Mouse (Mus musculus): Measurements from ENCODE around the gene Gm5089. TPM values are rescaled to one million over a fixed set of nuclear protein-coding genes. Genes with fewer than 3 reads are reported as not detected.
"Not testable (repeated sequence)": the region's sequence is repeated elsewhere in the genome, so short reads cannot be mapped to it uniquely, and the experiment has no call there.

Gm5089 gene
- polyA plus RNA-seq, 1 experiment from 2014 or later = not detected

DNA sequence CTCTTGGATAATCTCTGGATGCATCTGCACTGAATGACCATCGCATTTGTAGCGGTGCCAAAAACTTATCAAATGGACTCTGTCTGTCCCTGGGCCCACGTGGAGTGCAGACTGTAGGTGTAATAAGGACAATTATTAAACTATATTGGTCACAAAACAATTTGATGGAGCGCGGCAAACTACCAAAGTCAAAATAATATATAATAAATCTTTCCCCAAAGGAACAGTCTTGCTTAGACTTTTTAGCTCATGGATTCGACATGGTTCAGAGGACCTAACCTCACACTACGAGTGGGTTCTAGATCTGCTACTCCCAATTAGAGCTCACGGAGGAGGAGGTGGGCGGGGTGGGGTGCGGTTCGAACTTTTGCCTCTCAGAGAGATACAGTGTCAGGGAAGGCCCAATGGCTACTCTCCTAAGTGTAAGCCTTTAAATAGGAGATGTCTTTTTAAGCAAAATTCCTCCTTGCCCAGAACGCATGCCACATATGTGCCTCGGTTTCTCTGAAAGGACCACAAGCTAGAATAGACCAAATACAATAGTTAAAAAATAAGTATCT is 15.1 kb upstream of the Gm5089 start:
- no peak overlapping the region for H3K9ac ChIP-seq (ENCODE audit: low read depth, low read length)
- H3K9me3 ChIP-seq (ENCODE audit: control insufficient read depth, low read length) = no peaks in the 10 kb centered on the region
- WGBS = 18% methylated on average over 13 of the region's 13 CpGs
- no peak overlapping the region for H3K27ac ChIP-seq (ENCODE audit: low read depth, low read length)
- no peaks in the 10 kb centered on the region for H3K36me3 ChIP-seq (ENCODE audit: control insufficient read depth, insufficient read depth, low read length)
- H3K4me2 ChIP-seq (replicated peaks; ENCODE audit: low read depth, low read length) = no peak overlapping the region
- H3K4me3 ChIP-seq (ENCODE audit: low read length) = peak overlapping the region; percentile 36; the same call in 1 of the 2 replicates
- H3K4me1 ChIP-seq (ENCODE audit: control insufficient read depth, insufficient read depth, low read length) = peaks cover 7% of the 10 kb centered on the region
- H3K27me3 ChIP-seq (ENCODE audit: control insufficient read depth, insufficient read depth, low read length) = peaks cover 98% of the 10 kb centered on the region
- no peak for ATAC-seq (ENCODE audit: low FRiP score, low TSS enrichment)

- WGBS = under 1% methylated on average over 58 of the region's 62 CpGs
- Histone ChIP-seq H3K27me3 (ENCODE audit: control insufficient read depth, insufficient read depth, low read length) (peaks cover 94% of the 10 kb centered on the region), H3K9ac (ENCODE audit: low read depth, low read length) (no peak within 1 kb of the TSS), H3K36me3 (ENCODE audit: control insufficient read depth, insufficient read depth, low read length) (no peaks in the 10 kb centered on the region), H3K4me1 (ENCODE audit: control insufficient read depth, insufficient read depth, low read length) (peaks cover 7% of the 10 kb centered on the region), H3K9me3 (ENCODE audit: control insufficient read depth, low read length) (no peaks in the 10 kb centered on the region), H3K4me2 (replicated peaks; ENCODE audit: low read depth, low read length) (peak within 1 kb of the TSS; percentile 91), H3K4me3 (ENCODE audit: low read length) (peak within 1 kb of the TSS; percentile 36), H3K27ac (ENCODE audit: low read depth, low read length) (no peak within 1 kb of the TSS)
- peak; percentile 47 for ATAC-seq (ENCODE audit: low FRiP score, low TSS enrichment)
Observed at GRCm38 (mm10) chr14:122464763-122465741, 14.1 kb upstream of the Gm5089 start, which contains the start of gene Zic5. Zic5 (minus strand) TSS chr14:122465677.

- H3K4me2 ChIP-seq (replicated peaks; ENCODE audit: low read depth, low read length) = peak overlapping the region; percentile 91
- no peaks in the 10 kb centered on the region for H3K9me3 ChIP-seq (ENCODE audit: control insufficient read depth, low read length)
- H3K4me3 ChIP-seq (ENCODE audit: low read length) = peak overlapping the region; percentile 36
- no peak overlapping the region for H3K9ac ChIP-seq (ENCODE audit: low read depth, low read length)
- H3K27me3 ChIP-seq (ENCODE audit: control insufficient read depth, insufficient read depth, low read length) = peaks cover 92% of the 10 kb centered on the region
- WGBS = 1% methylated on average over 55 of the region's 62 CpGs
- peaks cover 7% of the 10 kb centered on the region for H3K4me1 ChIP-seq (ENCODE audit: control insufficient read depth, insufficient read depth, low read length)
- H3K36me3 ChIP-seq (ENCODE audit: control insufficient read depth, insufficient read depth, low read length) = no peaks in the 10 kb centered on the region
- H3K27ac ChIP-seq (ENCODE audit: low read depth, low read length) = no peak overlapping the region
- ATAC-seq (ENCODE audit: low FRiP score, low TSS enrichment) = peak; percentile 58
Observed at GRCm38 (mm10) chr14:122464351-122464762, 13.4 kb upstream of the Gm5089 start.

GRCm38 (mm10) chr14:122463734-122464341 is 12.9 kb upstream of the Gm5089 start:
- under 1% methylated on average over 32 of the region's 58 CpGs for WGBS
- H3K27ac ChIP-seq (ENCODE audit: low read depth, low read length) = not testable (repeated sequence)
- peak; percentile 61 for ATAC-seq (ENCODE audit: low FRiP score, low TSS enrichment)

GRCm38 (mm10) chr14:122463080-122463691 is 12.3 kb upstream of the Gm5089 start:
- WGBS = 2% methylated on average over 40 of the region's 40 CpGs
- peaks cover 7% of the 10 kb centered on the region for H3K4me1 ChIP-seq (ENCODE audit: control insufficient read depth, insufficient read depth, low read length)
- H3K9me3 ChIP-seq (ENCODE audit: control insufficient read depth, low read length) = no peaks in the 10 kb centered on the region
- ATAC-seq (ENCODE audit: low FRiP score, low TSS enrichment) = no peak; the same call in 1 of the 2 replicates
- H3K36me3 ChIP-seq (ENCODE audit: control insufficient read depth, insufficient read depth, low read length) = no peaks in the 10 kb centered on the region
- H3K4me3 ChIP-seq (ENCODE audit: low read length) = peak overlapping the region; percentile 36
- H3K9ac ChIP-seq (ENCODE audit: low read depth, low read length) = no peak overlapping the region
- peaks cover 83% of the 10 kb centered on the region for H3K27me3 ChIP-seq (ENCODE audit: control insufficient read depth, insufficient read depth, low read length)
- H3K27ac ChIP-seq (ENCODE audit: low read depth, low read length) = no peak overlapping the region
- peak overlapping the region; percentile 91 for H3K4me2 ChIP-seq (replicated peaks; ENCODE audit: low read depth, low read length)

More at GRCm38 (mm10) chr14:122463734-122464341, 12.9 kb upstream of the Gm5089 start:
- H3K4me1 ChIP-seq (ENCODE audit: control insufficient read depth, insufficient read depth, low read length); H3K9ac ChIP-seq (ENCODE audit: low read depth, low read length); H3K36me3 ChIP-seq (ENCODE audit: control insufficient read depth, insufficient read depth, low read length); H3K9me3 ChIP-seq (ENCODE audit: control insufficient read depth, low read length): not testable (repeated sequence)
- Histone ChIP-seq H3K4me2 (replicated peaks; ENCODE audit: low read depth, low read length) (peak overlapping the region; percentile 91), H3K27me3 (ENCODE audit: control insufficient read depth, insufficient read depth, low read length) (peaks cover 88% of the 10 kb centered on the region), H3K4me3 (ENCODE audit: low read length) (peak overlapping the region; percentile 36)

GRCm38 (mm10) chr14:122462689-122463079 is 11.8 kb upstream of the Gm5089 start:
- Histone ChIP-seq H3K9me3 (ENCODE audit: control insufficient read depth, low read length) (no peaks in the 10 kb centered on the region), H3K4me3 (ENCODE audit: low read length) (no peak overlapping the region), H3K27ac (ENCODE audit: low read depth, low read length) (no peak overlapping the region), H3K4me2 (replicated peaks; ENCODE audit: low read depth, low read length) (no peak overlapping the region), H3K4me1 (ENCODE audit: control insufficient read depth, insufficient read depth, low read length) (peaks cover 7% of the 10 kb centered on the region), H3K9ac (ENCODE audit: low read depth, low read length) (no peak overlapping the region), H3K27me3 (ENCODE audit: control insufficient read depth, insufficient read depth, low read length) (peaks cover 78% of the 10 kb centered on the region), H3K36me3 (ENCODE audit: control insufficient read depth, insufficient read depth, low read length) (no peaks in the 10 kb centered on the region)
- WGBS = 10% methylated on average over 17 of the region's 17 CpGs
- ATAC-seq (ENCODE audit: low FRiP score, low TSS enrichment) = no peak

DNA sequence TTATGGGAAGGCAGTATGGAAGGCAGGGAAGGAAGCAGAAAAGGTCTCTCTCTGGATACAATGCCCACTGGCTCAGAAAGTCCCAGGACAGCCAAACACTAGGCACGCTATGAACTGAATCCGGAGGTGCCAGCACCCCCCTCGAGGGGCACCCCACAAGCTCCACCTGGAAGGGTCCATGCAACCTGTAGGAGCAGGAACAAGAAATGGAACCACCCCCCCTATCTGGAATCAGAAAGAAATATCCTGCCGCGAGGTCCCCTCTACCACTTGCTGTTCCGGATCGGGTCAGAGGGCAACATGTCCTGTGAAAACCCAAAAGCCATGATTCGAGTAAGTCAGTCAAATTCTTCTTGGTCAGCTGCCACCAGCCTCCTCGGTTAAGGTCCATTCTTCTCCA is 11.1 kb upstream of the Gm5089 start:
- Histone ChIP-seq H3K4me3 (ENCODE audit: low read length) (no peak overlapping the region), H3K27me3 (ENCODE audit: control insufficient read depth, insufficient read depth, low read length) (peaks cover 71% of the 10 kb centered on the region), H3K9ac (ENCODE audit: low read depth, low read length) (no peak overlapping the region), H3K9me3 (ENCODE audit: control insufficient read depth, low read length) (no peaks in the 10 kb centered on the region), H3K27ac (ENCODE audit: low read depth, low read length) (no peak overlapping the region), H3K4me1 (ENCODE audit: control insufficient read depth, insufficient read depth, low read length) (peaks cover 7% of the 10 kb centered on the region), H3K4me2 (replicated peaks; ENCODE audit: low read depth, low read length) (no peak overlapping the region), H3K36me3 (ENCODE audit: control insufficient read depth, insufficient read depth, low read length) (no peaks in the 10 kb centered on the region)
- WGBS = 14% methylated on average over 9 of the region's 9 CpGs
- no peak for ATAC-seq (ENCODE audit: low FRiP score, low TSS enrichment)

GRCm38 (mm10) chr14:122461500-122461899 is 10.6 kb upstream of the Gm5089 start:
- Histone ChIP-seq H3K27ac (ENCODE audit: low read depth, low read length) (no peak overlapping the region), H3K36me3 (ENCODE audit: control insufficient read depth, insufficient read depth, low read length) (no peaks in the 10 kb centered on the region), H3K9me3 (ENCODE audit: control insufficient read depth, low read length) (no peaks in the 10 kb centered on the region), H3K27me3 (ENCODE audit: control insufficient read depth, insufficient read depth, low read length) (peaks cover 68% of the 10 kb centered on the region), H3K9ac (ENCODE audit: low read depth, low read length) (no peak overlapping the region), H3K4me3 (ENCODE audit: low read length) (no peak overlapping the region), H3K4me1 (ENCODE audit: control insufficient read depth, insufficient read depth, low read length) (peaks cover 7% of the 10 kb centered on the region), H3K4me2 (replicated peaks; ENCODE audit: low read depth, low read length) (no peak overlapping the region)
- WGBS = 41% methylated on average over 3 of the region's 3 CpGs
- no peak for ATAC-seq (ENCODE audit: low FRiP score, low TSS enrichment)

Data from kidney, embryonic 14.5 days (tissue).